Mouse (Mus musculus): ENCODE measurements around the gene Yy1. TPM values are rescaled to one million over a fixed set of nuclear protein-coding genes. Genes with fewer than 3 reads are reported as not detected.
"Not testable (repeated sequence)": the region's sequence is repeated elsewhere in the genome, so short reads cannot be mapped to it uniquely, and the experiment has no call there.

Yy1 gene
- total RNA-seq, 2 experiments from 2014 or later = 44.6 to 79.4 TPM

GRCm38 (mm10) chr12:108825561-108826224 lies 32.9 kb downstream of the Yy1 start:
- no peak for ATAC-seq (replicated peaks; ENCODE audit: poor library complexity)

DNA sequence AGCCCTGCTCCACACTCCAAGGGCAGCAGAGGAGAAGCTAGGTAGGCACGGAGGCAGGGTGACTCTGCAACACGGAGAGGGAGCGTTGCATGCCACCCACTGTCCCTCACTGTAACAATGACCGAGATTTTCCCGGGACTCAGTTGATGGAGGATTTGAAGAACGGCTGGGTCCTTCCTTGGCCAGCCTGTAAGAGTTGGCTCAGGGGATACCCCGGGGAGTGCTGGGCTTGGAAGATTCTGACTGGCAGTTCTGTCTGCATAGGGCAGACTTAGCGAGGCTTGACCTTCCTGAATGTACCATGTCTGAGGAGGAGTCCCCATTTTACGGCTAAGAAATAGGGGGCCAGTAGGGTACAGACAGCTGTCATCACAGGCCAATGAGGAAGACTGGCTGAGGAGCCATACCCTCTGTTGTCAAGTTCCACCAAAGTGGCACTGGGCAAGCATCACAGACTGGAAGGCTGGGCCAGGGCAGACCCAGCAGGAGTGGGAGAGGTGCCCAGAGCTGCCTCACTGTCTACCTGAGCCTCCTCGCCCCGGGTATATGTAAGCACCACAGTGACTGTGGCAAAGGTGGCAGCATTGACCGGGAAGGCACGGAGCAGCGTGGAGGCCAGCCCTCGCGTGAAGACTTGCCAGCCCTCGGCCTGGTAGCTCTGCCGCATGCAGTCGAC lies 33.6 kb downstream of the Yy1 start:
- no peak for ATAC-seq (replicated peaks; ENCODE audit: poor library complexity)

GRCm38 (mm10) chr12:108826958-108827535 lies 34.3 kb downstream of the Yy1 start:
- ATAC-seq (replicated peaks; ENCODE audit: poor library complexity) = no peak

DNA sequence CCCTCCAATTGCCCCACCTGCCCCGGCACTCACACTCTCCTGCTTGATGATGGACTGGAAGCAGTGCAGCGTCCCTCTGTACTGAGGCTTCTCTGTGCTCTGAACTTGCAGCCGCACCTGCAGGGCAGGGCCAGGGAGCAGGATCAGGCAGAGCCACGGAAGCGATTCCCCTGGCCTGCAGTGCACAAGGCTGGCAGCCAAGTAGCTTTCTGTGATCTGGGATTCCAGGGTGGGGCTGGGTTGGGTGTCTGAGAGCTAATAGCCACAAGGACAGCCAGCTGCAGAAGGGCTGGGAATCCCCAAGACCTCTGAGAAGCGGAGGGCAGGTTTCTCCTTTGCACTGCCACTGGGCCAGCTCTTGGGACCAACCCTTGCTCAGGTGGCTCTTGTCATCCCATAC lies 34.9 kb downstream of the Yy1 start:
- ATAC-seq (replicated peaks; ENCODE audit: poor library complexity) = no peak

- no peak for ATAC-seq (replicated peaks; ENCODE audit: poor library complexity)
These were observed 36.9 kb downstream of the Yy1 start for GRCm38 (mm10) chr12:108829636-108830035.

DNA sequence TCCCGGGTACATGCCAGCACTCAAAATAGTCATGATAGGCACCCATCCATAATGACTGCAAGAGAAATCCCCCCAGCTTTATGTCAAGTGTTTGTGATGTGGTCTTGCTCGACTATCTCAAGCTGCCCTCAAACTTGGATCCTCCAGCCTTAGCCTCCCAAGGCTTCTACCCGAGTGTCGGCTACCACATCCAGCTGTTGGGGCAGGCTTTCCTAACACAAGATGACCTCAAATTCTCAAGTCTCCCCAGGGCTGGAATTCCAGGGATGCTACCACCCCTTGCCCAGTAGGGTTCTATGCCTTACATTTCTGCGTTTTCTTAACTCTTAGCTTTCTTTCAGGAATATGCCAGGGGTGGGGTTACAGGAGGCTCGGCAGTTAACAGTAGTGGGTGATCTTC lies 37.6 kb downstream of the Yy1 start:
- no peak for ATAC-seq (replicated peaks; ENCODE audit: poor library complexity)

DNA sequence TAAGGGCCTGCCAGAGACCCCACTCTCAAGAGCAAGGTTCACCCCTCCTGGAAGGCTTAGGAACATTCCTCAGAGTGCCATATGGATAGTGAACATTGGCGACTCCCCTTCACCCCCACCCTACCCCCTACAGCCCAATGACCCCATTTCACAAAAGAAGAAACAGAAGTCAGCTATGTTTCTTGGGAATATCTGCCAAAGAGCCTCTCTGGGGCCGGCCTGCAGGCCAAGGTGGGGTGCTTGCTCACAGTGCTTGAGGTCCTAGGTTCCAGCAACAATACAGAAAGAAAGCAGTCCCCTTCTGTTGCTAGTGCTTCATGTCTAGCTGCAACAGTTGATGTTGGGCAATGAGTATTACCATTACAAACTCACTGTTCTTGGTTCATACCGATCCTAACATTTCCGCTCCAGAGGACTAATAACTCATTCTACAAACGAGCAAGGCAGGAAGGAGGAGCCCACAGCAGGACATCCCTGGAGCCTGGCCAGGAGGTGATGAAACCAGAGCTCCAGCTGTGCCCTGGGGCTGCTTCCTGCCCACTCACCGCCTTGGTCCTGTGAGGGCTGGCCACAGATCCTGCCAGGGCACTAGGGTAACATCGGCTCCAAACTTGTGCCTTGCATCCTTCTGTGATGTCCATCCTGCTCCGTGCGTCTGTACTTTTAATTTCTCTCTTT lies 39.3 kb downstream of the Yy1 start:
- peak; percentile 62 for ATAC-seq (replicated peaks; ENCODE audit: poor library complexity)

- no peak for ATAC-seq (replicated peaks; ENCODE audit: poor library complexity)
These were observed 40.1 kb downstream of the Yy1 start for GRCm38 (mm10) chr12:108832851-108833250.

GRCm38 (mm10) chr12:108833408-108833807 lies 40.6 kb downstream of the Yy1 start:
- ATAC-seq (replicated peaks; ENCODE audit: poor library complexity) = no peak

GRCm38 (mm10) chr12:108834337-108834736 lies 41.6 kb downstream of the Yy1 start:
- no peak for ATAC-seq (replicated peaks; ENCODE audit: poor library complexity)

DNA sequence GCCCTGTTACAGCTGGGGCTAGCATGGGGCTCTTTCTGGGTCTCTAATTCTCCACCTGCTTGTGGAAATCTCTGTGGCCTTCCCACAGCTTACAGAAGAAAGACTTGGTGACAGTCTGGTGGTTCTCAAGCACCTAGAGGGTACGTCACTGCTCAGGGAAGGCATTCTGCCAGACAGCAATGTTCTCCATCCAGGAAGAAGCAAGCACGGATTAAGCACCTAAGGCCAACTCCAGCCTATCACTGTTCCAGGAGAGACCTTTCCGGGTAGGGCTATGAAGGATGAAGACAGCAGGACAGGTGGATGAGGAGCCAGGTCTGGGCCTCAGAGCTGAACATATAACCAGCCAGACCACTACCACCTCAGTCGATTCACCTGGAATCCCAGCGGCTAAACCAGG lies 42.0 kb downstream of the Yy1 start:
- no peak for ATAC-seq (replicated peaks; ENCODE audit: poor library complexity)

DNA sequence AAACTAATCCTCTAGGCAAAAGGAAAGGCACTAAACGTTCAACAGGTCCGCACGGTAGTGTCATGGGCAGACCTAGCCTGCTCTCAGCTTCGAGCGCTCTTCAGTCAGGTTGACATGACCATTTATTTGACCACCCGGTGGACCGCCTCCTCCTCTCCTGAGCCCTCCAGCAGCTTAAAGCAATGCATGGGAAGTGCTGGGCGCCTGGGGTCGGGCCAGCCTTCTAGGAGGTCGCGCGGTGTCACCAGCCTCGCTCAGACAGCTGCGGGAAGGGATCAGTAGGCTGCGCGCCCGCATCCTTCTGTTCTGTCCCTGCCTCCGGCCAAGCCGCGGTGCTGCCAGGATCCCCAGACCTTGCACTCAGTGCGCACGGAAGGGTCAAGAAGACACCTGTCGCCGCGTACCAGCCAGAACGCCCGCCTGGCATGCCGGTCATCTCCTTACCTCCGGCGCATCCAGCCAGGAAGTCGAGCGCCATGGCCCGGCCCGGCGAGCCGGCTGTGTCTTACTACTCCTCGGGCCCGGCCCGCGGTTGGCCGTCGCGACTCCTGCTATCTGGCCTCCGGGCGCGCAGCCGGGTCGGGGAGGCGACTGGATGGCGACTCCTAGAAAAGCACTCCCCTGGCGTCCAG lies 42.6 kb downstream of the Yy1 start:
- ATAC-seq (replicated peaks; ENCODE audit: poor library complexity) = no peak

DNA sequence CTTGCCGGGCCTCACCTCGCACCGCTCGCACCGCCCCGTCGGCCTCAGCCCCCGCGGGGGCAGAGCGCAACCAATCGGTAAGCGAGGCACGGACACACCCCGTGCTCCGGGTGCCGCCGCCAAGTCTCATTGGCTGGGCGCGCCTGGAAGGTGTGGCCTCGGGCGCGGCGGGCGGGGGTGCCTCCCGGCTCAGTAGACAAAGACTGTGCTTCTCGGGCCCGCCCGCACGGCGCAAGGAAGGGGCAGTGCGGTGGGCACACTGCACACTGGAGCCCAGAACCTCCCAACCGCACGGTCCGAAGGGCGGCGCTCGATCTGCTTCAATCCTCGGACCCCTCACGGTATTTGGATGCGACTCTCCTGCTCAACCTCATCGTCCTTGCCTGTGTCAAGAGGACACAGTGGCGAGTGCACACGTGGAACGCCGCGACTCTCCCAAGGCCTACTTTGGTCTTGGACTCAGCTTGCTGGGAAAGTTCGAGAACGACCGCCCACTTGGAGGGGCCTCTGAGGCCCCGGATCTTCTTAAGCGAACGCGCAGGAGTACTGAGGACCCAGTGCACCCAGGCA lies 43.2 kb downstream of the Yy1 start, which contains the start of the genes Slc25a29 and Slc25a47:
Gene Slc25a29, minus strand, starts transcription at position 44 of the 570 bp plus-strand sequence.
Gene Slc25a47, plus strand, starts transcription at position 207 of the 570 bp plus-strand sequence.
- peak; percentile 81 for ATAC-seq (replicated peaks; ENCODE audit: poor library complexity)

GRCm38 (mm10) chr12:108836722-108837121 lies 43.9 kb downstream of the Yy1 start:
- ATAC-seq (replicated peaks; ENCODE audit: poor library complexity) = no peak

DNA sequence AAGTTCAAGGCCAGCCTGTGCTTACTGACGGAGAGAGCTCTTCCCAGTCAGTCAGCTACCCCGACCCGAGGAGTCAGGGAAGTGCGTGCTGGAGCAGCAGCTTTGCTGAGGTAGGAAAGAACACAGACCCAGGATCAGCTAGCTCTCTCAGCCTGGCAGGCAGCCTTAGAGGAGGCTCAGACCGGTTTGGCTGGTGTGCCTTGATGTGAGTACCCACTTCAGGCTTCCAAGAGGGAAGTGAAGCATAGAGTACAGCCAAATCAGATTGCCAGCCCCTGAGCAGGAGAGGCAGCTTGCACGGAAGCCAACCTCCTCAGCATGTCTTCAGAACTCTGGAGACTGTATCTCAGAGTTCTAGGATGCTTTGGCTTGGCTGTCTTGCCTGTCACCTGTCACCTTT lies 48.4 kb downstream of the Yy1 start:
- ATAC-seq (replicated peaks; ENCODE audit: poor library complexity) = no peak

DNA sequence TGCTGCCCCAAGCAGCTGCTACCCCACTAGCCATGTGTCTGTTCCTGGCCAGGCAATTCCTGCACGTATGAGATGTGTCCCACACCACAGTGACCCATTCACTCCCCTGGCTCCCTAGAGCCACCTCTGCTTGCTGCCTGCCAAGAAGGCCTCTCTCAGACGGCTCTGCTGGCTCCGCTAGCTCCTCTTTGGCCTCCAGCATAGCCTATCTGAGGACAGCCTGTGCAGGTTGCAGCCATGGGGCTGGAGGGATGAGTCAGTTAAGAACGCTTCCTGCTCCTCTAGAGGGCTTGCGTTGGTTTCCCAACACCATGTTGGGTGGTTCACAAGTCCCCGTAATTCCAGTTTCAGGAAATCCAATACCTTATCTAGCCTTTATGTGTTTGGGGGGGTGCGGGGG lies 49.9 kb downstream of the Yy1 start:
- ATAC-seq (replicated peaks; ENCODE audit: poor library complexity) = peak; percentile 53; the same call in 1 of the 2 replicates

GRCm38 (mm10) chr12:108848033-108848432 lies 55.3 kb downstream of the Yy1 start:
- not testable (repeated sequence) for ATAC-seq (replicated peaks; ENCODE audit: poor library complexity)

- ATAC-seq (replicated peaks; ENCODE audit: poor library complexity) = no peak
These were observed 56.8 kb downstream of the Yy1 start for GRCm38 (mm10) chr12:108849488-108850022.

- no peak for ATAC-seq (replicated peaks; ENCODE audit: poor library complexity)
These were observed 57.4 kb downstream of the Yy1 start for GRCm38 (mm10) chr12:108850129-108850528.

DNA sequence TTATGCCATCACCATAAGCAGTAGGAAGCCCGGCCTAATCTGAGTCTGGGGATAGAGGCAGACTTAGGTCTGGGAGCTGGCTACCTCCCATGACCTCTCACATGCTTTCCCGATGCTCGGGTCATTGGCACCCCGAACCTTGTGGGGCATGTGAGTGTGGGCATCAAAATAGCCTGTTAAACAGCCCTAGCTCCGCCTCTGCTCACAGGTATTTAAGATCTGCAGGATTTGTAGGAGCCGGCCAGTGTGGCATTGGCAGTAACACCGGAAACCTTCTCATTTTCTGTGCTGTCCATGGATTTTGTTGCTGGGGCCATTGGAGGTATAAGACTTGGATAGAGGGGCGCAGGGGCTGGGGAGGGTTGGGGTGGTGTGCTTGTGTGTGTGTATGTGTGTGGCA lies 58.1 kb downstream of the Yy1 start:
- ATAC-seq (replicated peaks; ENCODE audit: poor library complexity) = no peak

All from megakaryocyte progenitor cell, adult 5-6 weeks (primary cell).